Mouse (Mus musculus): Measurements from ENCODE around the gene Kdelr2.

GRCm38 (mm10) chr5:143434421-143434820 lies 30.8 kb downstream of the Kdelr2 start:
- TF ChIP-seq POLR2A (IDR thresholded peaks at IDR 0.05; ENCODE audit: insufficient read depth, low read depth, low read length) (no peak), CTCF (IDR thresholded peaks at IDR 0.05; ENCODE audit: insufficient read depth, low read depth, low read length) (peak; percentile 84)

Data from olfactory bulb, adult 2 months (tissue).